Mouse (Mus musculus) kidney, embryonic 16.5 days (tissue): Measurements from ENCODE around the gene Ckb. TPM values are rescaled to one million over a fixed set of nuclear protein-coding genes. Genes with fewer than 3 reads are reported as not detected.

Experiments used
- ATAC-seq: fragments of 200-750 bp; cut with Nextera tagmentation; 2 replicates; pipeline ENCODE4 v1.8.0; 2017; ENCODE audit warnings: moderate TSS enrichment; ENCODE audit not compliant: low FRiP score, low TSS enrichment
- H3K27ac ChIP-seq: fragments of 300-500 bp; sonication (generic); 2 replicates; pipeline ENCODE4 v1.5.1; 2014; ENCODE audit warnings: low read length
- H3K27me3 ChIP-seq: fragments of 300-500 bp; sonication (generic); 2 replicates; pipeline ENCODE4 v1.6.1; 2014; ENCODE audit warnings: low read length, control low read depth, mixed read lengths; ENCODE audit not compliant: insufficient read depth
- H3K36me3 ChIP-seq: fragments of 300-500 bp; sonication (generic); 2 replicates; pipeline ENCODE4 v1.6.1; 2014; ENCODE audit warnings: low read length, control low read depth, mixed read lengths; ENCODE audit not compliant: insufficient read depth
- H3K4me1 ChIP-seq: fragments of 300-500 bp; sonication (generic); 2 replicates; pipeline ENCODE4 v1.6.1; 2014; ENCODE audit warnings: low read length, control low read depth, mixed read lengths; ENCODE audit not compliant: insufficient read depth
- H3K4me2 ChIP-seq: fragments of 300-500 bp; sonication (generic); replicated peaks from 2 replicates; pipeline ENCODE4 v1.6.1; 2014; ENCODE audit warnings: low read depth, low read length
- H3K4me3 ChIP-seq: fragments of 300-500 bp; sonication (generic); 2 replicates; pipeline ENCODE4 v1.5.1; 2014; ENCODE audit warnings: mild to moderate bottlenecking, low read length
- H3K9ac ChIP-seq: fragments of 300-500 bp; sonication (generic); replicated peaks from 2 replicates; pipeline ENCODE4 v1.6.1; 2014; ENCODE audit warnings: low read length
- H3K9me3 ChIP-seq: fragments of 300-500 bp; sonication (generic); 2 replicates; pipeline ENCODE4 v1.6.1; 2016; ENCODE audit warnings: low read length, control low read depth
- WGBS: fragments of 180-500 bp; shearing (Covaris S2); extraction: QIAGEN DNeasy Blood & Tissue Kit; methylation state at CpG from one replicate; pipeline ENCODE4 v1.1.7; 2014; 5-methylcytosine and 5-hydroxymethylcytosine counted together
- polyA plus RNA-seq: library from polyadenylated mRNA; unstranded; fragments of >200 nt; fragmentation: Nextera tagmentation; extraction: Ambion mirVana; gene quantifications from 2 replicates; pipeline ENCODE4 v1.2.1, GENCODE M21; 2015

Gene Ckb
- polyA plus RNA-seq, 1 experiment from 2014 or later = 188 TPM

GRCm38 (mm10) chr12:111694271-111694781 lies 22.2 kb upstream of the Ckb start:
- H3K9me3 ChIP-seq = no peaks in the 10 kb centered on the region
- H3K4me2 ChIP-seq = peak overlapping the region; percentile 28
- H3K4me1 ChIP-seq = peaks cover 37% of the 10 kb centered on the region
- peak; percentile 43; the same call in 1 of the 2 replicates for ATAC-seq
- 7% methylated on average over 12 of the region's 12 CpGs for WGBS
- H3K27ac ChIP-seq = peak overlapping the region; percentile 78
- H3K9ac ChIP-seq = peak overlapping the region; percentile 59
- H3K27me3 ChIP-seq = no peaks in the 10 kb centered on the region
- no peaks in the 10 kb centered on the region for H3K36me3 ChIP-seq
- no peak overlapping the region for H3K4me3 ChIP-seq

GRCm38 (mm10) chr12:111693341-111694270 lies 21.5 kb upstream of the Ckb start:
- WGBS = 29% methylated on average over 18 of the region's 18 CpGs
- Histone ChIP-seq H3K4me2 (peak overlapping the region; percentile 28; the same call in 1 of the 2 replicates), H3K4me1 (peaks cover 37% of the 10 kb centered on the region), H3K36me3 (no peaks in the 10 kb centered on the region), H3K9me3 (no peaks in the 10 kb centered on the region), H3K4me3 (no peak overlapping the region), H3K9ac (peak overlapping the region; percentile 59), H3K27me3 (no peaks in the 10 kb centered on the region), H3K27ac (peak overlapping the region; percentile 78)
- peak; percentile 46 for ATAC-seq

GRCm38 (mm10) chr12:111692899-111693298 lies 20.8 kb upstream of the Ckb start:
- no peak for ATAC-seq
- Histone ChIP-seq H3K4me3 (no peak overlapping the region), H3K27ac (no peak overlapping the region; the same call in 1 of the 2 replicates), H3K9me3 (no peaks in the 10 kb centered on the region), H3K4me2 (no peak overlapping the region), H3K27me3 (no peaks in the 10 kb centered on the region), H3K9ac (no peak overlapping the region), H3K36me3 (no peaks in the 10 kb centered on the region), H3K4me1 (peaks cover 39% of the 10 kb centered on the region)
- 71% methylated on average over 5 of the region's 5 CpGs for WGBS

DNA sequence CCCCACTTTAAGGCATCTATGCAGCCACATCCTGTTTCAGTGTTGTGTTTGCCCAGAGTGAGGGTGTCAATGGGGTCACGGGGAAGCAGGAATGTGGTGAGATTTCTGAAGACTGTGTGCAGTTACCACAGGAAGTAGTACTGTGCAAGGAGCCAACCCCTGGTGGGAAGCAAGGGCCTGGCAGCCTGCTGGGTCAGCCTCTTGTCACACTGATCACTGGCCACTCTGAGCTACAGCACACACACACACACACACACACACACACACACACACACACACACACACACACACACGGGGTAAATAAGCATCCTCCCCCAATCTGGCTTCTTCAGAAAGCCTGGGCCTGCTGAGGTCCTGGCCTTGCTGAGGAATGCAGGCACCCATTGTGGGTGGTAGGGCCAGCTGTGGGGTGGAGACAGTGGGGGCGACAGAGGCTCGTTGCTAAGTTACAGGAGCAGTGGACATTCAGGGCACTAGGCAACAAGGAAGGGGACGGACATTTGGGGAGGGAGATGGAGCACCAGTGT lies 19.3 kb upstream of the Ckb start:
- Histone ChIP-seq H3K27me3 (no peaks in the 10 kb centered on the region), H3K4me1 (peaks cover 46% of the 10 kb centered on the region), H3K36me3 (no peaks in the 10 kb centered on the region), H3K4me3 (no peak overlapping the region), H3K27ac (peak overlapping the region; percentile 39), H3K4me2 (no peak overlapping the region), H3K9me3 (no peaks in the 10 kb centered on the region), H3K9ac (no peak overlapping the region)
- no peak for ATAC-seq
- 21% methylated on average over 5 of the region's 5 CpGs for WGBS

DNA sequence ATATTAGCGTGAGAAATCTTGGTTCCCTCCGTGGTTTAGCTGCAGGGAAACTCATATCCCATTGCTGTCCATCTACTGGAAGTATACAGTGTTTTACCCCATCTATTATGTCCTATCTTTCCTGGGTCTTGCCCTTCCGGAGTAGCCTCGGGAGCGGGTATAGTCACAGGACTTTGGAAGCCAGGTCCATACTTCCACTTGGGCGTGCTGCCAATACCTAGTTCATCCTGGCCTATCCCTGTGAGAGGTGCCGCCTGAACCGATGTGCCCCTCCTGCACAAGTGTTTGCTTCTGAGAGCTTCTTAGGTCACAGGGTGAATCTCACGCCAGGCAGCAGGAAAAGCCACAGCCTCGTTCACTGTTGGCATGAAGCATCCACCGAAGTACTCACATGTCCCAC lies 17.3 kb upstream of the Ckb start:
- no peak for ATAC-seq
- no peak overlapping the region for H3K27ac ChIP-seq
- H3K4me2 ChIP-seq = no peak overlapping the region
- H3K9ac ChIP-seq = no peak overlapping the region
- no peaks in the 10 kb centered on the region for H3K36me3 ChIP-seq
- peaks cover 38% of the 10 kb centered on the region for H3K4me1 ChIP-seq
- no peaks in the 10 kb centered on the region for H3K27me3 ChIP-seq
- no peak overlapping the region for H3K4me3 ChIP-seq
- H3K9me3 ChIP-seq = no peaks in the 10 kb centered on the region
- 76% methylated on average over 11 of the region's 11 CpGs for WGBS

- Histone ChIP-seq H3K27ac (no peak overlapping the region; the same call in 1 of the 2 replicates), H3K4me1 (peaks cover 24% of the 10 kb centered on the region), H3K36me3 (peaks cover 5% of the 10 kb centered on the region), H3K9ac (0 out of 2 replicates have a peak overlapping the region, but pooled peaks have one; percentile 59), H3K27me3 (no peaks in the 10 kb centered on the region), H3K4me2 (no peak overlapping the region), H3K4me3 (no peak overlapping the region), H3K9me3 (no peaks in the 10 kb centered on the region)
- WGBS = 34% methylated on average over 2 of the region's 2 CpGs
- no peak for ATAC-seq
These were observed 15.9 kb upstream of the Ckb start for GRCm38 (mm10) chr12:111688069-111688428.

DNA sequence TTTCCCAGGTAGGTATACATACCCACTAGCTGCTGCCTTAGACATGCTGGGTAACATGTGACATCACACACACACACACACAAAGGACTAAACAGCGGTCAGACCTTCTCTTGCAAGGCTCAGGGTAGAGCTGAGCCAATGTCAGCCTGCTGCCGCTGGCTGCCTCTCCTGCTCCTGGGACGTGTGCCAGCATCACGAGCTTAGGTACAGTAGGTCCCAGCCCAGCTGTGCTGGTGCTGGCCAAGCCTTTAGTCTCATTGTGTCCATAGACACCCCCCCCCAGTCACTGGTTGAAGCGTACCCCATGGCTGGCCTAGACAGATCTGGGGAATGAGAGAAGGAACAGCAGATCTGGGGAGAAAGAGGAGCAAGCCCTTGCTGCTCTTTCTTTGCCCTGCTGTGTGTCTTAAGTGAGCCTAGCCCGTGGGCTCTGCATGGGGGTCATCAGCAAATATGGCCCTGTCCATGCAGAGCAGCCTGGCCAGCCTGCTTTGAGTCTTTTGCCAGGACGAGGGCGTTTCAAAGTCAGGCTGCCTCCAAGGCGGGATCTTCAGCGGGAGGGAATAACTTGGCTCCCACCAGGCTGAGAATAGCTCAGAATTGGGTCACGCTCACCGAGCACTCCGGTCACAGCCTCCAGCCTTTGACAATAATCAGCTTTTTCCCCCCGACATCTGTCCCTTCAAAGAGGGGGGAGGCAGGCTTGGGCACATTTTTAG lies 15.4 kb upstream of the Ckb start:
- Histone ChIP-seq H3K27ac (peak overlapping the region; percentile 42; the same call in 1 of the 2 replicates), H3K4me3 (no peak overlapping the region), H3K4me1 (peaks cover 21% of the 10 kb centered on the region), H3K4me2 (no peak overlapping the region), H3K36me3 (peaks cover 8% of the 10 kb centered on the region), H3K9me3 (no peaks in the 10 kb centered on the region), H3K27me3 (no peaks in the 10 kb centered on the region), H3K9ac (peak overlapping the region; percentile 59)
- 27% methylated on average over 14 of the region's 14 CpGs for WGBS
- ATAC-seq = peak; percentile 55

- Histone ChIP-seq H3K4me1 (peaks cover 15% of the 10 kb centered on the region), H3K4me2 (no peak overlapping the region), H3K27me3 (no peaks in the 10 kb centered on the region), H3K9me3 (no peaks in the 10 kb centered on the region), H3K9ac (no peak overlapping the region), H3K27ac (no peak overlapping the region), H3K36me3 (peaks cover 17% of the 10 kb centered on the region), H3K4me3 (no peak overlapping the region)
- WGBS = 73% methylated on average over 4 of the region's 4 CpGs
- no peak for ATAC-seq
These were observed 14.3 kb upstream of the Ckb start for GRCm38 (mm10) chr12:111686390-111686789.

DNA sequence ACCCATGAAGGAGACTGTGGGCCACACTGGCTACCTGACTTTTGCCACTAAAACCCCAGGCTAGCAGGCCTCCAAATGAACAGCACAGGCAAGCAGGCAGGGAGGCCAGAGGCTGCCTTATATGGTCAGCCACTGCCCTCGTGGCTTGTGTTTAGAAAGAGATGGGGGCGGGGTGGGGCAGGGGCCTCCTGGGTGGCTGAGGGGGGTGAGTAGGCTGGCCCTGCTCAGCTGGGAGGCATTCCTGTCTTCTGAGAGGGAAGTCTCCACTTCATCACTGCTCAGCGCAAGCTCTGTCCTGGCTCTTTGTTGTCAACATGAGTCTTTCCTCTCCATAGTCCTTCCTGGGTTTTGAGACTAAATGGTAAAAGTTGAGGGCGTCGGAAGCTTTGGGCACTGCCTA lies 10.7 kb upstream of the Ckb start:
- no peak overlapping the region for H3K9ac ChIP-seq
- peaks cover 16% of the 10 kb centered on the region for H3K4me1 ChIP-seq
- H3K27ac ChIP-seq = no peak overlapping the region
- no peaks in the 10 kb centered on the region for H3K27me3 ChIP-seq
- no peaks in the 10 kb centered on the region for H3K9me3 ChIP-seq
- H3K4me3 ChIP-seq = no peak overlapping the region
- no peak for ATAC-seq
- WGBS = 74% methylated on average over 5 of the region's 5 CpGs
- peaks cover 28% of the 10 kb centered on the region for H3K36me3 ChIP-seq
- H3K4me2 ChIP-seq = no peak overlapping the region
